Mouse (Mus musculus): ENCODE data around the gene Armh3. TPM values are rescaled to one million over a fixed set of nuclear protein-coding genes. Genes with fewer than 3 reads are reported as not detected.

Gene Armh3
- polyA plus RNA-seq, 1 experiment from 2014 or later, result 18.4 TPM

DNA sequence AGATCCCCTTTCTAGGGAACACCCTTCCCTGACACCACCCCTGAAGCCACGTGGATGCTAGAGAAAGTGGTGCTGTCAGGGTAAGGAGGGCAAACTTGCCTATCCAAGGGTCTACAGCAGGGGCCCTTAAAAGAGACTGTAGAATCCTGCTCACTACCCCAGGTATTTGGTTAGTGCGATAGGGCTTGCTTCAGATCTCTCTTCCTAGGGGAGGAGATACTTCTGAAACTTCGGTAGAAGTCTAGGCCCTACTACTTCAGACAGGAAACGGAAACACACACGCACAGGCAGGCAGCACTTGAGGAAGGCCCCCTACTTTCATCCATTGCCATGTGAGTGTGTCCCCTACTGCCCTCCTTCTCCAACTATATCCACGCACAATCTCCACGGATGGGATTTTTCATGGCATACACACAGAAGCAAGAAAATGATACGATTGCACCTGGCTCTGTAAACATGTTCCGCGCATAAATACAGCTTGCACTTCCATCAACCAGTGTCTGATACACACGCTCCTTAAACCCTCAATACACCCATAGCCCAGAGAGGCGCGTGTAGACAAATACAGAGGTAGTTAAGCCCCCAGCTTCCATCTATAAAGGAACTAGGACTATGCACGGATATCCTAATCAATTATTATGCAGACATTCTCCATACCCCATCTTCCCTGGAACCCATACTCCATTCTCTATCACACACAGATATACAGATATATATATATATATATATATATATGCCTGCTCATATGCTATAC lies 42.0 kb upstream of the Armh3 start:
- peak overlapping the region; percentile 94 for H3K4me3 ChIP-seq
- peaks cover 79% of the 10 kb centered on the region for H3K4me1 ChIP-seq
- DNase-seq (ENCODE audit: low spot score), result no peak

GRCm38 (mm10) chr19:46039478-46039877 lies 41.2 kb upstream of the Armh3 start:
- 4% methylated on average over 29 of the region's 30 CpGs for WGBS
- Histone ChIP-seq H3K27ac (replicated peaks) (peak overlapping the region; percentile 96), H3K36me3 (replicated peaks) (peaks cover 33% of the 10 kb centered on the region), H3K9me3 (no peaks in the 10 kb centered on the region), H3K4me3 (peak overlapping the region; percentile 94), H3K4me1 (peaks cover 78% of the 10 kb centered on the region), H3K27me3 (replicated peaks; ENCODE audit: low read depth, poor library complexity, severe bottlenecking) (no peaks in the 10 kb centered on the region)
- peak; percentile 96 for DNase-seq (ENCODE audit: low spot score)

More for the DNA sequence above, 42.0 kb upstream of the Armh3 start:
- WGBS, result 43% methylated on average over 14 of the region's 14 CpGs
- Histone ChIP-seq H3K9me3 (no peaks in the 10 kb centered on the region), H3K27me3 (replicated peaks; ENCODE audit: low read depth, poor library complexity, severe bottlenecking) (no peaks in the 10 kb centered on the region), H3K27ac (replicated peaks) (peak overlapping the region; percentile 96), H3K36me3 (replicated peaks) (peaks cover 24% of the 10 kb centered on the region)

DNA sequence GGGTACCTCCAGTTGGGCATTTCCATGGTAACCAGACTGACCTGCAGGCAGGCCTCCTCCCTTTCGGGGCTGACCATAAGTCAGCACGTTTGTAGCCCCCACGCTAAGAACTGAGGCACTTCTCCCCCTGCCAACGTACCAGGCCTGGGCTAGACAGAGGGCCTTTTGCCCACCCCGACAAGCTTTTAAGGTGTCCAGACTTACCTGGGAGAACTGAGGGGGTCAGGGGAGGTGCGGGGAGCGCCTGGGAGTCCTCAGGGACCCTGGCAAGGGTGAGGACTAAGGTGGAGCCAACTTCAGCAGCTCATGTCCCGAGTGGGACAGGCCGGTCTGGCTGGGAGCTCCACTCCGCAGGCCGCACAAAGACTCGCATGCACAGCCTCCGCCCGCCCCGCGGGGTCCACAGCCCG lies 40.6 kb upstream of the Armh3 start:
- 1% methylated on average over 17 of the region's 17 CpGs for whole genome bisulfite sequencing
- peaks cover 39% of the 10 kb centered on the region for H3K36me3 ChIP-seq (replicated peaks)
- no peaks in the 10 kb centered on the region for H3K9me3 ChIP-seq
- peak overlapping the region; percentile 94 for H3K4me3 ChIP-seq
- peak overlapping the region; percentile 96 for H3K27ac ChIP-seq (replicated peaks)
- no peak for DNase-seq (ENCODE audit: low spot score)
- H3K4me1 ChIP-seq, result peaks cover 72% of the 10 kb centered on the region
- H3K27me3 ChIP-seq (replicated peaks; ENCODE audit: low read depth, poor library complexity, severe bottlenecking), result no peaks in the 10 kb centered on the region

- H3K4me1 ChIP-seq, result peaks cover 66% of the 10 kb centered on the region
Measured at GRCm38 (mm10) chr19:46037925-46038850, 39.9 kb upstream of the Armh3 start.

DNA sequence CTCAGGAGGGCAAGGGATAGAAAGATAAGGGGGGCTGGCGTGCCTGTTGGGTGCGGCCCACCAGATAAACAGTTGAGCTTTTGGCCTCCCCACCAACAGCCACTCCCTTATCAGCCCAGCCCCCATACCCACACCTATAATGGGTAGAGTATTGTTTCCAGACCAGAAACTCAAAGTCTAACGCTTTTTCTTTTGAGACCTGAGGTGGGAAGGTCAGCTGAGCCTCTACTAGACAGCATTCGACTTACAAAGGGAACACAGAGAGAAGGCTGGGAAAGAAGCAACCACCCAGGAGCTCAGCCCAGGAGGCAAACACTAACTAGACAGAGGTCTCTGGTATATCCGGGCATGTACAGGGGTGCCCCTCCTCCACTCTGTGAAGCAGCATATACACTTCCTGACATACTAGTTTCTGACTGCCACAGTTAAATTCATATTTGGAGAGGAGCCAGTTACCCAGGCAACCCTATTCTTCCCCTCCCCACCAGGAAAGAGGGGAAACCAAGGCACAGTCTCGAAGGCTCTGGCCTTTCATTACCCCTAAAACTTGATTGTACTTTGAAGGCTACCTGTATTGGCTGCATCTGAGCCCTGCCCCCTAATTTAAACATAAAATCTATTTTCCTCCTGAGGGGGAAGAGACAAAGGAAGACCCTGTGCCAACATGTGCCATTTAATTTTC lies 39.1 kb upstream of the Armh3 start:
- Histone ChIP-seq H3K27me3 (replicated peaks; ENCODE audit: low read depth, poor library complexity, severe bottlenecking) (no peaks in the 10 kb centered on the region), H3K27ac (replicated peaks) (peak overlapping the region; percentile 96), H3K9me3 (no peaks in the 10 kb centered on the region), H3K36me3 (replicated peaks) (peaks cover 54% of the 10 kb centered on the region), H3K4me1 (peaks cover 60% of the 10 kb centered on the region), H3K4me3 (peak overlapping the region; percentile 94)
- no peak for DNase-seq (ENCODE audit: low spot score)
- 34% methylated on average over 6 of the region's 6 CpGs for WGBS

More at GRCm38 (mm10) chr19:46037925-46038850, 39.9 kb upstream of the Armh3 start:
- peak overlapping the region; percentile 94 for H3K4me3 ChIP-seq
- H3K9me3 ChIP-seq, result no peaks in the 10 kb centered on the region
- WGBS, result 24% methylated on average over 13 of the region's 13 CpGs
- DNase-seq (ENCODE audit: low spot score), result no peak
- H3K36me3 ChIP-seq (replicated peaks), result peaks cover 46% of the 10 kb centered on the region
- peak overlapping the region; percentile 96 for H3K27ac ChIP-seq (replicated peaks)
- no peaks in the 10 kb centered on the region for H3K27me3 ChIP-seq (replicated peaks; ENCODE audit: low read depth, poor library complexity, severe bottlenecking)

- peak overlapping the region; percentile 96; the same call in 1 of the 2 replicates for H3K27ac ChIP-seq (replicated peaks)
- H3K36me3 ChIP-seq (replicated peaks), result peaks cover 59% of the 10 kb centered on the region
- H3K9me3 ChIP-seq, result no peaks in the 10 kb centered on the region
- peak overlapping the region; percentile 94 for H3K4me3 ChIP-seq
- H3K4me1 ChIP-seq, result peaks cover 53% of the 10 kb centered on the region
- no peaks in the 10 kb centered on the region for H3K27me3 ChIP-seq (replicated peaks; ENCODE audit: low read depth, poor library complexity, severe bottlenecking)
- 76% methylated on average over 13 of the region's 13 CpGs for WGBS
- no peak for DNase-seq (ENCODE audit: low spot score)
Measured at GRCm38 (mm10) chr19:46036477-46037242, 38.4 kb upstream of the Armh3 start.

- no peak overlapping the region for H3K27ac ChIP-seq (replicated peaks)
- no peak for DNase-seq (ENCODE audit: low spot score)
- WGBS, result 93% methylated on average over 13 of the region's 13 CpGs
- peak overlapping the region; percentile 94; the same call in 1 of the 2 replicates for H3K4me3 ChIP-seq
- H3K27me3 ChIP-seq (replicated peaks; ENCODE audit: low read depth, poor library complexity, severe bottlenecking), result no peaks in the 10 kb centered on the region
- H3K36me3 ChIP-seq (replicated peaks), result peaks cover 64% of the 10 kb centered on the region
- peaks cover 46% of the 10 kb centered on the region for H3K4me1 ChIP-seq
- no peaks in the 10 kb centered on the region for H3K9me3 ChIP-seq
Measured at GRCm38 (mm10) chr19:46035971-46036370, 37.7 kb upstream of the Armh3 start.

GRCm38 (mm10) chr19:46033911-46034310 lies 35.6 kb upstream of the Armh3 start:
- Histone ChIP-seq H3K9me3 (peaks cover 5% of the 10 kb centered on the region; the same call in 1 of the 2 replicates), H3K27ac (replicated peaks) (no peak overlapping the region), H3K27me3 (replicated peaks; ENCODE audit: low read depth, poor library complexity, severe bottlenecking) (no peaks in the 10 kb centered on the region), H3K4me3 (no peak overlapping the region), H3K36me3 (replicated peaks) (peaks cover 84% of the 10 kb centered on the region), H3K4me1 (peaks cover 30% of the 10 kb centered on the region)
- 95% methylated on average over 11 of the region's 11 CpGs for WGBS
- DNase-seq (ENCODE audit: low spot score), result no peak

GRCm38 (mm10) chr19:46032731-46033510 lies 34.6 kb upstream of the Armh3 start:
- no peak overlapping the region for H3K27ac ChIP-seq (replicated peaks)
- no peaks in the 10 kb centered on the region for H3K27me3 ChIP-seq (replicated peaks; ENCODE audit: low read depth, poor library complexity, severe bottlenecking)
- H3K4me1 ChIP-seq, result peaks cover 23% of the 10 kb centered on the region
- H3K4me3 ChIP-seq, result no peak overlapping the region
- H3K9me3 ChIP-seq, result peaks cover 5% of the 10 kb centered on the region; the same call in 1 of the 2 replicates
- 91% methylated on average over 26 of the region's 26 CpGs for WGBS
- H3K36me3 ChIP-seq (replicated peaks), result peaks cover 84% of the 10 kb centered on the region
- DNase-seq (ENCODE audit: low spot score), result no peak

- Histone ChIP-seq H3K36me3 (replicated peaks) (peaks cover 78% of the 10 kb centered on the region), H3K9me3 (peaks cover 5% of the 10 kb centered on the region; the same call in 1 of the 2 replicates), H3K27me3 (replicated peaks; ENCODE audit: low read depth, poor library complexity, severe bottlenecking) (no peaks in the 10 kb centered on the region), H3K27ac (replicated peaks) (no peak overlapping the region), H3K4me3 (no peak overlapping the region; the same call in 1 of the 2 replicates), H3K4me1 (peaks cover 17% of the 10 kb centered on the region)
- no peak for DNase-seq (ENCODE audit: low spot score)
- 81% methylated on average over 9 of the region's 9 CpGs for WGBS
Measured at GRCm38 (mm10) chr19:46031689-46032432, 33.6 kb upstream of the Armh3 start.

All from embryonic facial prominence, embryonic 10.5 days (tissue).